Mouse (Mus musculus) liver, adult 2 months (tissue): ENCODE data around the gene Fam131a.
"Not testable (repeated sequence)": the region's sequence is repeated elsewhere in the genome, so short reads cannot be mapped to it uniquely, and the experiment has no call there.

ENCODE experiments used
- CTCF ChIP-seq: fragments of 200-500 bp; IDR thresholded peaks from 2 replicates; pipeline ENCODE4 v1.5.1; 2011; ENCODE audit warnings: low read depth, low read length, control low read depth
- POLR2A ChIP-seq: fragments of 200-500 bp; IDR thresholded peaks from 2 replicates; pipeline ENCODE4 v1.6.1; 2011; ENCODE audit warnings: low read length, control low read depth; ENCODE audit not compliant: insufficient read depth; ENCODE audit errors: extremely low read depth

GRCm38 (mm10) chr16:20668013-20668412 is 25.0 kb upstream of the Fam131a start, which contains the start of gene Eif4g1:
- TF ChIP-seq POLR2A, CTCF: not testable (repeated sequence)
